13 mouse cellular contexts compared by ENCODE assay signal in the genomic region with DNA sequence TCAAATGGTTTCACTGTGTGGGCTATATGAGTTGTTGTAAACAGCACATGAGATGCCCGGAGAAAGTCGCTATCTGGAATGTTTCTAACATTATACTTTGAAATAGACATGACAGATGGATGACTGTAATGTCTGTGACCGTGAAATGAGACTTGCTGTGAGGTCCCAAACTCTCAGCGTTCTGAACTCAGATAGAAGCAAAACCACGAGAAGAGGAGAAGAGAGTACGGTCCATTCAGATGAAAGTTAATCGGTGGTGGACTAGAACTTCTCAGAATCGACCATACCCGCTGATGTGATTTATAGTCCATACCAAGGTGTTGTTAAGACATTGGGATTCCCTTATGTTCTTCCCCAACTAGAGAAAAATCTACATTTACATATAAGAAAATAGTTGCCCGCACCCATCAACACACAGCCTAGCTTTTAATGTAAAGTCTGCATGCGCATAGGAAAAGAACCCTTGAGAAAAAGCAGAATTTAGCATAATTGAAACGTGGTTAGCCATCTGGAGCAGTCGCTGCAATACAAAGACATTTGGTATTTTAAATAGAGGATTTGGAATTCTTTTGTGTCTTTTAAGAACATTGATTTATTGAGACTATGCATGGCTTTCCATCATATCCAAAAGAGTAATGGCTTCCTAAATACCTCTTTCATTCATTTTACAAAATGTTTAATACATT. TPM values are rescaled to one million over a fixed set of nuclear protein-coding genes. Genes with fewer than 3 reads are reported as not detected.
DNase-seq lines count a peak whose midpoint lies in the region; ATAC-seq and TF ChIP-seq lines count a peak whose summit lies in the region.
"Had no signal": no experiment of that assay in that cellular context is flagged by ENCODE, and none has a peak within 500 bp of the region (broad histone marks: within the 10 kb centered on the region; RNA-seq: fewer than 3 reads in every experiment).

No protein-coding gene starts in this region.

- no peaks in the 10 kb centered on the region for H3K27me3 ChIP-seq in embryonic facial prominence, embryonic 14.5 days (replicated peaks; ENCODE audit: control insufficient read depth, insufficient read depth, low read length)
- H3K27me3 ChIP-seq in hindbrain, embryonic 11.5 days (ENCODE audit: control insufficient read depth, insufficient read depth, low read length), result no peaks in the 10 kb centered on the region
- H3K27me3 ChIP-seq in midbrain, embryonic 14.5 days (ENCODE audit: control insufficient read depth, insufficient read depth, low read length), result no peaks in the 10 kb centered on the region
- no peaks in the 10 kb centered on the region for H3K27me3 ChIP-seq in lung, postnatal 0 days (replicated peaks; ENCODE audit: insufficient read depth, low read length)

- H3K4me3 ChIP-seq in embryonic facial prominence, embryonic 14.5 days (ENCODE audit: low read depth, low read length), result no peak overlapping the region
- peak overlapping the region; percentile 18; the same call in 1 of the 2 replicates for H3K4me3 ChIP-seq in hindbrain, embryonic 11.5 days (ENCODE audit: low read depth, low read length)
- H3K4me3 ChIP-seq in midbrain, embryonic 14.5 days (replicated peaks; ENCODE audit: low read depth, low read length), result no peak overlapping the region
- no peak overlapping the region for H3K4me3 ChIP-seq in lung, postnatal 0 days (ENCODE audit: low read depth, low read length)
- H3K4me3 ChIP-seq in lung, adult 2 months (replicated peaks; ENCODE audit: extremely low read depth, low read depth, low read length), result no peak overlapping the region
- H3K4me3 ChIP-seq: limb, embryonic 10.5 days had no signal

- peak overlapping the region; percentile 38; the same call in 1 of the 2 replicates for H3K4me2 ChIP-seq in embryonic facial prominence, embryonic 14.5 days (ENCODE audit: low read depth, low read length)
- peak overlapping the region; percentile 34; the same call in 1 of the 2 replicates for H3K4me2 ChIP-seq in hindbrain, embryonic 11.5 days (replicated peaks; ENCODE audit: low read depth, low read length)
- peak overlapping the region; percentile 48 for H3K4me2 ChIP-seq in midbrain, embryonic 14.5 days (ENCODE audit: low read length)
- no peak overlapping the region for H3K4me2 ChIP-seq in lung, postnatal 0 days (replicated peaks; ENCODE audit: low read depth, low read length)

- WGBS in embryonic facial prominence, embryonic 14.5 days, result 52% methylated on average over 13 of the region's 13 CpGs
- 40% methylated on average over 13 of the region's 13 CpGs for WGBS in hindbrain, embryonic 11.5 days
- WGBS in midbrain, embryonic 14.5 days, result 12% methylated on average over 13 of the region's 13 CpGs
- WGBS in lung, postnatal 0 days, result 73% methylated on average over 13 of the region's 13 CpGs
- 81% methylated on average over 13 of the region's 13 CpGs for WGBS in lung, adult 2 months

- H3K9ac ChIP-seq in embryonic facial prominence, embryonic 14.5 days (ENCODE audit: low read depth, low read length), result no peak overlapping the region
- no peak overlapping the region; the same call in 1 of the 2 replicates for H3K9ac ChIP-seq in hindbrain, embryonic 11.5 days (ENCODE audit: low read depth, low read length)
- peak overlapping the region; percentile 21; the same call in 1 of the 2 replicates for H3K9ac ChIP-seq in midbrain, embryonic 14.5 days (replicated peaks; ENCODE audit: low read length)
- H3K9ac ChIP-seq in lung, postnatal 0 days (replicated peaks; ENCODE audit: low read depth), result no peak overlapping the region

- H3K27ac ChIP-seq in embryonic facial prominence, embryonic 14.5 days (replicated peaks; ENCODE audit: low read depth, low read length), result no peak overlapping the region
- peak overlapping the region; percentile 80 for H3K27ac ChIP-seq in hindbrain, embryonic 11.5 days (ENCODE audit: low read depth, low read length)
- peak overlapping the region; percentile 28 for H3K27ac ChIP-seq in midbrain, embryonic 14.5 days (replicated peaks; ENCODE audit: low read depth, low read length)
- H3K27ac ChIP-seq in lung, postnatal 0 days (ENCODE audit: low read length), result no peak overlapping the region
- H3K27ac ChIP-seq: kidney, postnatal 0 days; limb, embryonic 10.5 days had no signal

- H3K36me3 ChIP-seq in embryonic facial prominence, embryonic 14.5 days (ENCODE audit: control insufficient read depth, insufficient read depth, low read length), result no peaks in the 10 kb centered on the region
- H3K36me3 ChIP-seq in hindbrain, embryonic 11.5 days (ENCODE audit: control insufficient read depth, insufficient read depth, low read length), result no peaks in the 10 kb centered on the region
- no peaks in the 10 kb centered on the region for H3K36me3 ChIP-seq in midbrain, embryonic 14.5 days (ENCODE audit: control insufficient read depth, insufficient read depth, low read length)
- H3K36me3 ChIP-seq in lung, postnatal 0 days (ENCODE audit: insufficient read depth, low read length), result no peaks in the 10 kb centered on the region
- H3K36me3 ChIP-seq: G1E; limb, embryonic 10.5 days had no signal

- no peaks in the 10 kb centered on the region for H3K9me3 ChIP-seq in embryonic facial prominence, embryonic 14.5 days (ENCODE audit: control insufficient read depth, low read length)
- no peaks in the 10 kb centered on the region for H3K9me3 ChIP-seq in hindbrain, embryonic 11.5 days (ENCODE audit: control insufficient read depth, low read length)
- H3K9me3 ChIP-seq in midbrain, embryonic 14.5 days (ENCODE audit: control insufficient read depth, low read length), result no peaks in the 10 kb centered on the region
- H3K9me3 ChIP-seq in lung, postnatal 0 days (ENCODE audit: low read length), result no peaks in the 10 kb centered on the region
- H3K9me3 ChIP-seq: limb, embryonic 10.5 days had no signal

- no peak for TF ChIP-seq POLR2A in lung, adult 2 months (IDR thresholded peaks at IDR 0.05; ENCODE audit: borderline replicate concordance, extremely low read depth, low read depth, low read length)

- TF ChIP-seq CTCF in lung, postnatal 0 days (IDR thresholded peaks at IDR 0.05), result no peak
- TF ChIP-seq CTCF in lung, adult 2 months (IDR thresholded peaks at IDR 0.05; ENCODE audit: insufficient read depth, low read length), result no peak

- DNase-seq in frontal cortex, postnatal 36 days (ENCODE audit: low spot score in 2 of 2), result no peak
- DNase-seq in embryonic facial prominence, embryonic 14.5 days (ENCODE audit: low spot score), result no peak
- peak; percentile 30 for DNase-seq in hindbrain, embryonic 11.5 days (ENCODE audit: low spot score)
- DNase-seq in midbrain, embryonic 14.5 days, result peak; percentile 46
- no peak for DNase-seq in lung, postnatal 0 days (ENCODE audit: low spot score)
- no peak for DNase-seq in lung, adult 2 months
- no peak for DNase-seq in spleen, postnatal 14 days (ENCODE audit: low spot score in 2 of 2)
- DNase-seq: cerebellum, adult 2 months; right cerebral cortex, postnatal 14 days had no signal

- TF ChIP-seq EP300 in lung, postnatal 0 days (IDR thresholded peaks at IDR 0.05), result no peak

- ATAC-seq in frontal cortex, adult (ENCODE audit: low TSS enrichment), result peak; percentile 11
- no peak for ATAC-seq in embryonic facial prominence, embryonic 14.5 days (ENCODE audit: low read depth)
- peak; percentile 59 for ATAC-seq in hindbrain, embryonic 11.5 days (ENCODE audit: low FRiP score)
- ATAC-seq in midbrain, embryonic 14.5 days (ENCODE audit: low FRiP score, low TSS enrichment), result no peak
- no peak for ATAC-seq in lung, postnatal 0 days

- peaks cover 12% of the 10 kb centered on the region for H3K4me1 ChIP-seq in embryonic facial prominence, embryonic 14.5 days (ENCODE audit: control insufficient read depth, insufficient read depth, low read length)
- peaks cover 6% of the 10 kb centered on the region for H3K4me1 ChIP-seq in hindbrain, embryonic 11.5 days (replicated peaks; ENCODE audit: control insufficient read depth, insufficient read depth, low read length)
- H3K4me1 ChIP-seq in midbrain, embryonic 14.5 days (ENCODE audit: control insufficient read depth, insufficient read depth, low read length), result peaks cover 27% of the 10 kb centered on the region
- H3K4me1 ChIP-seq in lung, postnatal 0 days (ENCODE audit: insufficient read depth, low read depth, low read length), result no peaks in the 10 kb centered on the region
- no peaks in the 10 kb centered on the region; the same call in none of the 2 replicates for H3K4me1 ChIP-seq in lung, adult 2 months (ENCODE audit: control insufficient read depth, insufficient read depth, low read length)

RNA-seq across cellular contexts. Expression of a gene that starts 21.8 kb away (rescaled TPM):
- polyA plus RNA-seq in embryonic facial prominence, embryonic 14.5 days (2014; fragmentation: Nextera tagmentation; extraction: Ambion mirVana), result 16.6 and 17.7 TPM in 2 replicates
- 13.5 and 15.2 TPM in 2 replicates for polyA plus RNA-seq in hindbrain, embryonic 11.5 days (2014; fragmentation: Nextera tagmentation; extraction: Ambion mirVana)
- 13.4 and 14.6 TPM in 2 replicates for polyA plus RNA-seq in midbrain, embryonic 14.5 days (2014; fragmentation: Nextera tagmentation; extraction: Ambion mirVana)
- polyA plus RNA-seq in lung, postnatal 0 days (2015; fragmentation: Nextera tagmentation; extraction: Ambion mirVana), result 3.3 and 3.5 TPM in 2 replicates
- polyA plus RNA-seq in lung, adult 2 months (2012; rRNA removed), result 4.2 and 5.3 TPM in 2 replicates
- polyA plus RNA-seq: G1E had no signal

Comparison
In these comparisons a context has a peak if more than half of its experiments do, and no peak if none do; other contexts are left out.
1. ATAC-seq: peak in frontal cortex, adult (single experiment) and hindbrain, embryonic 11.5 days (single experiment); none in embryonic facial prominence, embryonic 14.5 days (single experiment), midbrain, embryonic 14.5 days (single experiment) and lung, postnatal 0 days (single experiment).
2. DNase-seq: peak in hindbrain, embryonic 11.5 days (single experiment) and midbrain, embryonic 14.5 days (single experiment); none in frontal cortex, postnatal 36 days (0 of 2), embryonic facial prominence, embryonic 14.5 days (single experiment), lung, postnatal 0 days (single experiment), lung, adult 2 months (single experiment) and spleen, postnatal 14 days (0 of 2).
3. H3K27ac ChIP-seq: peak in hindbrain, embryonic 11.5 days (single experiment) and midbrain, embryonic 14.5 days (single experiment); none in embryonic facial prominence, embryonic 14.5 days (single experiment) and lung, postnatal 0 days (single experiment).